Mouse (Mus musculus) olfactory bulb, adult 2 months (tissue): ENCODE results near the gene Pax5.

Experiments
- CTCF ChIP-seq: fragments of 200-500 bp; IDR thresholded peaks from 2 replicates; pipeline ENCODE4 v1.5.1; 2012; ENCODE audit warnings: low read depth, mild to moderate bottlenecking, low read length, moderate library complexity; ENCODE audit not compliant: insufficient read depth
- POLR2A ChIP-seq: fragments of 200-500 bp; IDR thresholded peaks from 2 replicates; pipeline ENCODE4 v1.6.1; 2012; ENCODE audit warnings: mild to moderate bottlenecking, low read depth, low read length, moderate library complexity; ENCODE audit not compliant: insufficient read depth

- TF ChIP-seq POLR2A = no peak
- no peak for TF ChIP-seq CTCF
Measured at GRCm38 (mm10) chr4:44670380-44670779, 39.9 kb downstream of the Pax5 start.
